Mouse (Mus musculus) forebrain, embryonic 14.5 days (tissue): Measurements from ENCODE around the gene Hes7. TPM values are rescaled to one million over a fixed set of nuclear protein-coding genes. Genes with fewer than 3 reads are reported as not detected.

ENCODE experiments used
- ATAC-seq: fragments of 200-750 bp; cut with Nextera tagmentation; 2 replicates; pipeline ENCODE4 v1.8.0; 2017; ENCODE audit warnings: mild to moderate bottlenecking, moderate library complexity
- DNase-seq: peaks from one replicate; pipeline ENCODE4 v3.0.0-alpha.2; 2015; ENCODE audit warnings: low spot score
- H3K27ac ChIP-seq: fragments of 300-500 bp; sonication (generic); 2 replicates; pipeline ENCODE4 v1.5.1; 2014; ENCODE audit warnings: low read depth, mild to moderate bottlenecking, control low read depth, low read length, moderate library complexity
- H3K27me3 ChIP-seq: fragments of 300-500 bp; sonication (generic); replicated peaks from 2 replicates; pipeline ENCODE4 v1.6.1; 2014; ENCODE audit warnings: low read length, control low read depth, mixed read lengths; ENCODE audit not compliant: control insufficient read depth, insufficient read depth
- H3K36me3 ChIP-seq: fragments of 300-500 bp; sonication (generic); 2 replicates; pipeline ENCODE4 v1.6.1; 2014; ENCODE audit warnings: low read length, control low read depth; ENCODE audit not compliant: control insufficient read depth, insufficient read depth
- H3K4me1 ChIP-seq: fragments of 300-500 bp; sonication (generic); 2 replicates; pipeline ENCODE4 v1.6.1; 2014; ENCODE audit warnings: antibody characterized with exemption, low read length, control low read depth; ENCODE audit not compliant: control insufficient read depth, insufficient read depth
- H3K4me2 ChIP-seq: fragments of 300-500 bp; sonication (generic); 2 replicates; pipeline ENCODE4 v1.6.1; 2014; ENCODE audit warnings: mild to moderate bottlenecking, control low read depth, low read length
- H3K4me3 ChIP-seq: fragments of 300-500 bp; sonication (generic); 2 replicates; pipeline ENCODE4 v1.5.1; 2014; ENCODE audit warnings: low read depth, low read length, control low read depth
- H3K9ac ChIP-seq: fragments of 300-500 bp; sonication (generic); 2 replicates; pipeline ENCODE4 v1.6.1; 2014; ENCODE audit warnings: mild to moderate bottlenecking, low read length, control low read depth, moderate library complexity
- H3K9me3 ChIP-seq: fragments of 300-500 bp; sonication (generic); replicated peaks from 2 replicates; pipeline ENCODE4 v1.6.1; 2016; ENCODE audit warnings: low read length, control low read depth, mixed read lengths; ENCODE audit not compliant: control insufficient read depth
- WGBS: fragments of 180-500 bp; shearing (Covaris S2); extraction: QIAGEN DNeasy Blood & Tissue Kit; methylation state at CpG from one replicate; pipeline ENCODE4 v1.1.7; 2014; 5-methylcytosine and 5-hydroxymethylcytosine counted together
- polyA plus RNA-seq: library from polyadenylated mRNA; unstranded; fragments of >200 nt; fragmentation: Nextera tagmentation; extraction: Ambion mirVana; gene quantifications from 2 replicates; pipeline ENCODE4 v1.2.1, GENCODE M21; 2014

Gene Hes7
- polyA plus RNA-seq, 1 experiment from 2014 or later = 0.24 TPM

DNA sequence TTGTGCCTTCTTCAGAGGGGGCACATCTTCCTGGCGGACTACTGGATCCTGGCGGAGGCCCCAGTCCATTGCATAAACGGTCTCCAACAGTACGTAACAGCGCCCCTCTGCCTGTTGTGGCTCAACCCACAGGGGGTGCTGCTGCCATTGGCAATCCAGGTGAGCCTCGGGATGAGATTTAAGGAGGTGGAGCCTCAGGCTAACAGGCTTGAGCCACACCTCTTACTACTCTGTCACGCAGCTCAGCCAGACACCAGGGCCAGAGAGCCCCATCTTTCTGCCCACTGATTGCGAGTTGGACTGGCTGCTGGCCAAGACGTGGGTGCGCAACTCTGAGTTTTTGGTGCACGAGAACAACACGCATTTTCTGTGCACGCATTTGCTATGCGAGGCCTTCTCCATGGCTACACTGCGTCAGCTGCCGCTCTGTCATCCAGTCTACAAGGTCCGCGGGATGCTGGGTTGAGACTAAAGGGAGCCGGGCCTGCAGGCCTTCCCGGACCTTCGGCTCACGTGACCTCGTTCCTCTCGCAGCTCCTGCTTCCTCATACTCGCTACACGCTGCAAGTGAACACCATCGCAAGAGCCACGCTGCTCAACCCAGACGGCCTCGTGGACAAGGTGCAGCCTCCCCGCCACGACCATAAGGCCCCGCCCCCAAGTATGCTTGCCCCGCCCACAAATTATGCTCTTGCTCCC, 13.9 kb downstream of the Hes7 start:
- DNase-seq (peak; percentile 62), ATAC-seq (peak; percentile 89)
- Histone ChIP-seq H3K36me3 (no peaks in the 10 kb centered on the region), H3K27ac (no peak overlapping the region; the same call in 1 of the 2 replicates), H3K4me1 (no peaks in the 10 kb centered on the region), H3K9ac (peak overlapping the region; percentile 59), H3K9me3 (no peaks in the 10 kb centered on the region), H3K4me3 (peak overlapping the region; percentile 39), H3K4me2 (peak overlapping the region; percentile 76), H3K27me3 (no peaks in the 10 kb centered on the region)
- under 1% methylated on average over 34 of the region's 34 CpGs for WGBS

- Histone ChIP-seq H3K27ac (no peak overlapping the region), H3K9me3 (no peaks in the 10 kb centered on the region), H3K4me3 (peak overlapping the region; percentile 39), H3K27me3 (no peaks in the 10 kb centered on the region), H3K4me2 (peak overlapping the region; percentile 76), H3K9ac (peak overlapping the region; percentile 59), H3K36me3 (no peaks in the 10 kb centered on the region), H3K4me1 (no peaks in the 10 kb centered on the region)
- WGBS = 27% methylated on average over 8 of the region's 8 CpGs
- DNase-seq (no peak), ATAC-seq (peak; percentile 50; the same call in 1 of the 2 replicates)
These were observed 14.4 kb downstream of the Hes7 start for GRCm38 (mm10) chr11:69134622-69134968.

- Histone ChIP-seq H3K27ac (no peak overlapping the region), H3K9ac (no peak overlapping the region), H3K36me3 (no peaks in the 10 kb centered on the region), H3K4me3 (no peak overlapping the region), H3K4me2 (no peak overlapping the region), H3K9me3 (no peaks in the 10 kb centered on the region), H3K4me1 (no peaks in the 10 kb centered on the region), H3K27me3 (no peaks in the 10 kb centered on the region)
- DNase-seq (no peak), ATAC-seq (no peak)
- WGBS = 93% methylated on average over 6 of the region's 6 CpGs
These were observed 15.2 kb downstream of the Hes7 start for GRCm38 (mm10) chr11:69135361-69135760.

- no peak for ATAC-seq
- Histone ChIP-seq H3K4me3 (no peak overlapping the region), H3K9ac (no peak overlapping the region), H3K27ac (no peak overlapping the region), H3K4me2 (no peak overlapping the region), H3K9me3 (no peaks in the 10 kb centered on the region), H3K4me1 (no peaks in the 10 kb centered on the region), H3K36me3 (no peaks in the 10 kb centered on the region), H3K27me3 (0 out of 2 replicates have a peak, but pooled peaks cover 3% of the 10 kb centered on the region)
- WGBS = 68% methylated on average over 7 of the region's 7 CpGs
- DNase-seq = peak; percentile 33
These were observed 27.3 kb downstream of the Hes7 start for GRCm38 (mm10) chr11:69147546-69147945.

- no peak overlapping the region for H3K4me2 ChIP-seq
- WGBS = 89% methylated on average over 5 of the region's 5 CpGs
- ATAC-seq = no peak
- no peaks in the 10 kb centered on the region for H3K9me3 ChIP-seq
- no peak overlapping the region for H3K9ac ChIP-seq
- H3K4me1 ChIP-seq = no peaks in the 10 kb centered on the region
- H3K36me3 ChIP-seq = no peaks in the 10 kb centered on the region
- H3K27ac ChIP-seq = no peak overlapping the region
- DNase-seq = no peak
- no peak overlapping the region for H3K4me3 ChIP-seq
- H3K27me3 ChIP-seq = 0 out of 2 replicates have a peak, but pooled peaks cover 3% of the 10 kb centered on the region
These were observed 28.3 kb downstream of the Hes7 start for GRCm38 (mm10) chr11:69148451-69148960.

GRCm38 (mm10) chr11:69149728-69150127, 29.5 kb downstream of the Hes7 start:
- WGBS = 71% methylated on average over 6 of the region's 6 CpGs
- Histone ChIP-seq H3K4me3 (no peak overlapping the region), H3K4me1 (no peaks in the 10 kb centered on the region), H3K9me3 (no peaks in the 10 kb centered on the region), H3K27ac (no peak overlapping the region), H3K9ac (no peak overlapping the region), H3K36me3 (no peaks in the 10 kb centered on the region), H3K4me2 (no peak overlapping the region), H3K27me3 (0 out of 2 replicates have a peak, but pooled peaks cover 3% of the 10 kb centered on the region)
- DNase-seq (peak; percentile 29), ATAC-seq (no peak)

GRCm38 (mm10) chr11:69150444-69150843, 30.2 kb downstream of the Hes7 start:
- DNase-seq = peak; percentile 82
- Histone ChIP-seq H3K36me3 (no peaks in the 10 kb centered on the region), H3K4me2 (peak overlapping the region; percentile 17; the same call in 1 of the 2 replicates), H3K4me1 (no peaks in the 10 kb centered on the region), H3K9me3 (no peaks in the 10 kb centered on the region), H3K27me3 (0 out of 2 replicates have a peak, but pooled peaks cover 3% of the 10 kb centered on the region), H3K27ac (no peak overlapping the region), H3K9ac (0 out of 2 replicates have a peak overlapping the region, but pooled peaks have one; percentile 13), H3K4me3 (no peak overlapping the region)
- WGBS = 14% methylated on average over 7 of the region's 7 CpGs
- no peak for ATAC-seq

- H3K36me3 ChIP-seq = no peaks in the 10 kb centered on the region
- H3K4me3 ChIP-seq = no peak overlapping the region
- no peak overlapping the region for H3K27ac ChIP-seq
- no peak for ATAC-seq
- no peak overlapping the region for H3K9ac ChIP-seq
- DNase-seq = no peak
- 0 out of 2 replicates have a peak, but pooled peaks cover 3% of the 10 kb centered on the region for H3K27me3 ChIP-seq
- no peaks in the 10 kb centered on the region for H3K4me1 ChIP-seq
- no peaks in the 10 kb centered on the region for H3K9me3 ChIP-seq
- 68% methylated on average over 6 of the region's 6 CpGs for WGBS
- H3K4me2 ChIP-seq = peak overlapping the region; percentile 17; the same call in 1 of the 2 replicates
These were observed 30.8 kb downstream of the Hes7 start for GRCm38 (mm10) chr11:69151004-69151403.

GRCm38 (mm10) chr11:69153831-69154230, 33.6 kb downstream of the Hes7 start:
- Histone ChIP-seq H3K4me1 (peaks cover 7% of the 10 kb centered on the region; the same call in 1 of the 2 replicates), H3K9ac (no peak overlapping the region), H3K4me2 (no peak overlapping the region), H3K27ac (no peak overlapping the region), H3K4me3 (no peak overlapping the region), H3K36me3 (no peaks in the 10 kb centered on the region), H3K9me3 (no peaks in the 10 kb centered on the region), H3K27me3 (peaks cover 16% of the 10 kb centered on the region; the same call in 1 of the 2 replicates)
- WGBS = 89% methylated on average over 8 of the region's 8 CpGs
- ATAC-seq (no peak), DNase-seq (no peak)
